Mouse (Mus musculus): ENCODE measurements around the gene Urb1. TPM values are rescaled to one million over a fixed set of nuclear protein-coding genes. Genes with fewer than 3 reads are reported as not detected.

Urb1 gene
- total RNA-seq (2021), result 16.4 and 17.0 TPM in 2 replicates
- long read RNA-seq, experiment 1, full-length matches to known transcripts, result 1 of 6 reads
- long read RNA-seq, experiment 1, partial matches to known transcripts, result 5 of 6 reads
- long read RNA-seq, experiment 1, other reads (novel, unspliced or antisense), result 0 of 6 reads
- long read RNA-seq, experiment 2, full-length matches to known transcripts, result 2 of 8 reads
- long read RNA-seq, experiment 2, partial matches to known transcripts, result 6 of 8 reads
- long read RNA-seq, experiment 2, other reads (novel, unspliced or antisense), result 0 of 8 reads

- DNase-seq, result peak; percentile 100
Observed at GRCm38 (mm10) chr16:90809975-90810715, at the start of gene Urb1. TSS of gene Urb1 (minus strand) at chr16:90810413.

- DNase-seq, result no peak
Observed at GRCm38 (mm10) chr16:90858206-90858605, 48.0 kb upstream of the Urb1 start.

- DNase-seq, result no peak
Observed at GRCm38 (mm10) chr16:90856552-90857200, 46.5 kb upstream of the Urb1 start.

GRCm38 (mm10) chr16:90851621-90852334, 41.6 kb upstream of the Urb1 start:
- no peak for DNase-seq

- no peak for DNase-seq
Observed at GRCm38 (mm10) chr16:90850881-90851280, 40.7 kb upstream of the Urb1 start.

- peak; percentile 46 for DNase-seq
Observed at GRCm38 (mm10) chr16:90849262-90849661, 39.0 kb upstream of the Urb1 start.

GRCm38 (mm10) chr16:90848697-90849096, 38.5 kb upstream of the Urb1 start:
- DNase-seq, result no peak

GRCm38 (mm10) chr16:90845591-90845990, 35.4 kb upstream of the Urb1 start:
- no peak for DNase-seq

- DNase-seq, result no peak
Observed at GRCm38 (mm10) chr16:90845038-90845437, 34.8 kb upstream of the Urb1 start.

GRCm38 (mm10) chr16:90842164-90842563, 32.0 kb upstream of the Urb1 start:
- DNase-seq, result no peak

GRCm38 (mm10) chr16:90837431-90837830, 27.2 kb upstream of the Urb1 start:
- DNase-seq, result no peak

- DNase-seq, result no peak
Observed at GRCm38 (mm10) chr16:90833041-90833791, 23.0 kb upstream of the Urb1 start.

GRCm38 (mm10) chr16:90832495-90832894, 22.3 kb upstream of the Urb1 start:
- no peak for DNase-seq

GRCm38 (mm10) chr16:90831676-90832075, 21.5 kb upstream of the Urb1 start:
- no peak for DNase-seq

GRCm38 (mm10) chr16:90830686-90831439, 20.6 kb upstream of the Urb1 start:
- DNase-seq, result peak; percentile 92

- peak; percentile 95 for DNase-seq
Observed at GRCm38 (mm10) chr16:90829894-90830685, 19.9 kb upstream of the Urb1 start.

- DNase-seq, result no peak
Observed at GRCm38 (mm10) chr16:90829136-90829535, 18.9 kb upstream of the Urb1 start.

GRCm38 (mm10) chr16:90827498-90827897, 17.3 kb upstream of the Urb1 start:
- DNase-seq, result no peak

GRCm38 (mm10) chr16:90826457-90826856, 16.2 kb upstream of the Urb1 start, which contains the start of gene Eva1c:
TSS of gene Eva1c (plus strand) at chr16:90826719.
- DNase-seq, result no peak

- DNase-seq, result no peak
Observed at GRCm38 (mm10) chr16:90826041-90826440, 15.8 kb upstream of the Urb1 start.

Data from adrenal gland, postnatal 14 days (tissue).